Mouse (Mus musculus) kidney, embryonic 14.5 days (tissue): Measurements from ENCODE around the gene Rpl22. TPM values are rescaled to one million over a fixed set of nuclear protein-coding genes. Genes with fewer than 3 reads are reported as not detected.
A peak's percentile ranks its signal among the peaks of the same experiment; 100 is the strongest.

ENCODE experiments used
- ATAC-seq: fragments of 200-750 bp; cut with Nextera tagmentation; 2 replicates; pipeline ENCODE4 v1.8.0; 2017; ENCODE audit warnings: moderate number of reproducible peaks, mild to moderate bottlenecking, moderate TSS enrichment, moderate library complexity; ENCODE audit not compliant: low FRiP score, low TSS enrichment
- H3K27ac ChIP-seq: fragments of 300-500 bp; sonication (generic); 2 replicates; pipeline ENCODE4 v1.5.1; 2014; ENCODE audit warnings: low read depth, mild to moderate bottlenecking, low read length, moderate library complexity, mixed read lengths
- H3K27me3 ChIP-seq: fragments of 300-500 bp; sonication (generic); 2 replicates; pipeline ENCODE4 v1.6.1; 2014; ENCODE audit warnings: mild to moderate bottlenecking, low read length; ENCODE audit not compliant: control insufficient read depth, insufficient read depth
- H3K36me3 ChIP-seq: fragments of 300-500 bp; sonication (generic); 2 replicates; pipeline ENCODE4 v1.6.1; 2014; ENCODE audit warnings: low read length, mixed read lengths; ENCODE audit not compliant: control insufficient read depth, insufficient read depth
- H3K4me1 ChIP-seq: fragments of 300-500 bp; sonication (generic); 2 replicates; pipeline ENCODE4 v1.6.1; 2014; ENCODE audit warnings: low read length, mixed read lengths; ENCODE audit not compliant: control insufficient read depth, insufficient read depth
- H3K4me2 ChIP-seq: fragments of 300-500 bp; sonication (generic); replicated peaks from 2 replicates; pipeline ENCODE4 v1.6.1; 2014; ENCODE audit warnings: low read depth, mild to moderate bottlenecking, low read length
- H3K4me3 ChIP-seq: fragments of 300-500 bp; sonication (generic); 2 replicates; pipeline ENCODE4 v1.5.1; 2014; ENCODE audit warnings: mild to moderate bottlenecking, low read length
- H3K9ac ChIP-seq: fragments of 300-500 bp; sonication (generic); 2 replicates; pipeline ENCODE4 v1.6.1; 2014; ENCODE audit warnings: low read depth, mild to moderate bottlenecking, low read length, moderate library complexity
- H3K9me3 ChIP-seq: fragments of 300-500 bp; sonication (generic); 2 replicates; pipeline ENCODE4 v1.6.1; 2016; ENCODE audit warnings: low read length; ENCODE audit not compliant: control insufficient read depth
- WGBS: fragments of 180-500 bp; shearing (Covaris S2); extraction: QIAGEN DNeasy Blood & Tissue Kit; methylation state at CpG from one replicate; pipeline ENCODE4 v1.1.7; 2014; 5-methylcytosine and 5-hydroxymethylcytosine counted together
- polyA plus RNA-seq: library from polyadenylated mRNA; unstranded; fragments of >200 nt; fragmentation: Nextera tagmentation; extraction: Ambion mirVana; gene quantifications from 2 replicates; pipeline ENCODE4 v1.2.1, GENCODE M21; 2014

Rpl22 gene
- polyA plus RNA-seq, 1 experiment from 2014 or later: 475 TPM

DNA sequence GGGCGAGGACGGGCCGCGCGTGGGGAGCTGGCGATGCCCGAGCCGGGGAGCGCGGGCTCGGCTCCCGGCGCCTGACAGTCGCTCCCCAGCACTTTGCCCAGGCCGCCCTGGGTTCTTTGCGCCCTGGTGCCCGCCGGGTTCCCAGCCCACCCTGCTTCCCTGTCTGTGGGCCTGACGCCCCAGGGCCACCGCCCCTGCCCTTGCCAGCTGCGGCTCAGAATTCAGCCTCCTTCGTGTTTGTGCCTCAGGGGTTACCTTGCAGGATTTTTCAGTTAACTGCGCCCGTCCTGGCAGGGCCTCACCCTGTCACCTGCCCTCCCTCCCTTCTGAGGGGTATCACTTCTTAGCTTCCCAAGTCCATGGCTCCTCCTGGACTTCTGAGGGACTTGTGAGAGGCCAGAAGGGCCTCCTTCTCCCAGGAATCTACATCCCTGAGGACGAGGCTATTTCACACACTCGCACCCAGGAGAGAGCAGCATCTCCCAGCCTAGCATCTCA is 13.8 kb downstream of the Rpl22 start:
- ATAC-seq: no peak; the same call in 1 of the 2 replicates
- under 1% methylated on average over 11 of the region's 26 CpGs for WGBS
- peaks cover 7% of the 10 kb centered on the region for H3K36me3 ChIP-seq
- peaks cover 14% of the 10 kb centered on the region; the same call in 1 of the 2 replicates for H3K4me1 ChIP-seq
- H3K4me3 ChIP-seq: peak overlapping the region; percentile 41
- H3K27me3 ChIP-seq: peaks cover 39% of the 10 kb centered on the region
- peak overlapping the region; percentile 52 for H3K9ac ChIP-seq
- H3K9me3 ChIP-seq: no peaks in the 10 kb centered on the region
- H3K27ac ChIP-seq: no peak overlapping the region
- peak overlapping the region; percentile 96 for H3K4me2 ChIP-seq

DNA sequence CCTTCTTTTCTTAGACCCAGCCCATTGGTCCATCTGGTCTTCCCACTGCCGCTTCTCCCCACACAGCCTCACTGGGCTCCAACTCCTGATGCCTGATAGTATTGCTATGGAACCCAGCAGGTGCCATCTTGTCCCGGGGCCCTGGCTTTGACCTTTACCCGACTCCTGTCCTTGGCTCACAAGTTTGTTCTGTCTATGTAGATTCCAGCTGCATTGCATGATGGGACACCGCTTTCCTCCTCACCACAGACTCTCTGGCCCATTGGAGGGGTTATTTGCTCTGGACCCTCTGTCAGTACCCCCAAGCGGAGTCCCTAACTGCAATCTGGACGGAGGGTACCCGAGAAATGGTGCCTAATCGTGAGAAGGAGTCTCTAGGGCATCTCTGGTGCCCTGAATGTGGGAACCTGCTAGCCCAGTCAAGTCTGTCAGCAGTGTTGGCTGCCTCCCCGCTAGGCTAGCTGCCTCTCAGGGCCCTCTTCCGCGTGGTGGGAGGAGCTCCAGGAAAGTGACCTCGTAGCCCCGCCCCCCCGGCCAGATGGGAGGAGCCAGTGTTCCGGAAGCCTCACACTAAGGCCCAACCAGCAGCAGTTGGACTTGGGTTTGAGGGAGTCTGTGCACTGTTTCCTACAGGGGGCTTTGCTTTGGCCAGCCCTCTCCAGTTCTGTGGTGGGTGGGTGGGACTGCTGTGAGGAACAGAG is 15.2 kb downstream of the Rpl22 start:
- no peak overlapping the region for H3K4me3 ChIP-seq
- WGBS: 37% methylated on average over 15 of the region's 15 CpGs
- peaks cover 43% of the 10 kb centered on the region for H3K27me3 ChIP-seq
- no peaks in the 10 kb centered on the region for H3K9me3 ChIP-seq
- H3K4me2 ChIP-seq: no peak overlapping the region
- H3K27ac ChIP-seq: no peak overlapping the region
- H3K36me3 ChIP-seq: no peaks in the 10 kb centered on the region
- peaks cover 14% of the 10 kb centered on the region; the same call in 1 of the 2 replicates for H3K4me1 ChIP-seq
- ATAC-seq: 0 out of 2 replicates have a peak, but pooled peaks have one; percentile 7
- no peak overlapping the region for H3K9ac ChIP-seq

DNA sequence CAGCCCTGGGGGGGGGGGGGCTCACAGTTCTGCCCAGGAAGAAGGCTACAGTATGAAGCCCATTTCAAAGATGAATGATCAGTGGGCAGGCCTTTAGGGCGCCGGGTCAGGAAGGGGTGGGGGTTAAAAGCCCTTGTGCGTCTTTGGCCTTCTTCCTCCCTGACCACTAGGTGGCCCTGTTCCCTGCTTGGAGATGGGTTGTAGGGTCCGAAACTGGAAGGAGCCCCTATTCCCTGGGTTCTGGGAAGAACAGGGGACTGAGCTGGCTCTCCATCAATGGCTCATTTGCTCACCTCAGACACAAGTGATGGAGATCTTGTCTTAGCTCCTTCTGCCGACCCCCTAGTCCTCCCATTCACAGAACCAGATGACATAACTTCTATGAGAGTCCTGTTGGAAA is 17.8 kb downstream of the Rpl22 start:
- WGBS: 11% methylated on average over 5 of the region's 5 CpGs
- Histone ChIP-seq H3K36me3 (no peaks in the 10 kb centered on the region), H3K9ac (no peak overlapping the region), H3K4me3 (no peak overlapping the region), H3K9me3 (no peaks in the 10 kb centered on the region), H3K4me2 (no peak overlapping the region), H3K4me1 (peaks cover 13% of the 10 kb centered on the region; the same call in 1 of the 2 replicates), H3K27ac (no peak overlapping the region), H3K27me3 (peaks cover 30% of the 10 kb centered on the region)
- no peak for ATAC-seq

DNA sequence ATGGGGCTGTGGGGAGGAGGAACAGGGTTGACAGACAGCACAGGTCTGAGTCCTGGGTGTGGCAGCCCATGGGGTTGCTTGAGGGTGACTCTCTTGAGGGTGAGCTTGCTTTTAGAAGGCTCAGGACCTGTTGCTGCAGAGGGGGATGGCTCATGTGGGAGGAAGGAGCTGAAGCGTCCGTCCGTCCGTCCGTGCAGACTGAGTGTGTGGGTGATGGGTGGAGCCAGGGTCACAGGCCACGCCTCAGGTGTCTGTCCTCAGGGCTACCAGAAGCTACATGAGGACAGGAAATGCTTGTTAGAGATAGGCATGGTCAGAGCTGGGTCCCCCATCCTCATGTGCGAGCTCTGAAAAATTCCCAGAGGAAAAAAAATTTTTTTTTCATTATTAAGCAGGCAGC is 19.1 kb downstream of the Rpl22 start:
- H3K36me3 ChIP-seq: no peaks in the 10 kb centered on the region
- H3K4me2 ChIP-seq: no peak overlapping the region
- WGBS: 49% methylated on average over 7 of the region's 7 CpGs
- peaks cover 25% of the 10 kb centered on the region for H3K27me3 ChIP-seq
- peaks cover under 1% of the 10 kb centered on the region; the same call in 1 of the 2 replicates for H3K4me1 ChIP-seq
- no peak for ATAC-seq
- no peak overlapping the region for H3K4me3 ChIP-seq
- H3K9me3 ChIP-seq: no peaks in the 10 kb centered on the region
- H3K27ac ChIP-seq: no peak overlapping the region
- H3K9ac ChIP-seq: no peak overlapping the region

DNA sequence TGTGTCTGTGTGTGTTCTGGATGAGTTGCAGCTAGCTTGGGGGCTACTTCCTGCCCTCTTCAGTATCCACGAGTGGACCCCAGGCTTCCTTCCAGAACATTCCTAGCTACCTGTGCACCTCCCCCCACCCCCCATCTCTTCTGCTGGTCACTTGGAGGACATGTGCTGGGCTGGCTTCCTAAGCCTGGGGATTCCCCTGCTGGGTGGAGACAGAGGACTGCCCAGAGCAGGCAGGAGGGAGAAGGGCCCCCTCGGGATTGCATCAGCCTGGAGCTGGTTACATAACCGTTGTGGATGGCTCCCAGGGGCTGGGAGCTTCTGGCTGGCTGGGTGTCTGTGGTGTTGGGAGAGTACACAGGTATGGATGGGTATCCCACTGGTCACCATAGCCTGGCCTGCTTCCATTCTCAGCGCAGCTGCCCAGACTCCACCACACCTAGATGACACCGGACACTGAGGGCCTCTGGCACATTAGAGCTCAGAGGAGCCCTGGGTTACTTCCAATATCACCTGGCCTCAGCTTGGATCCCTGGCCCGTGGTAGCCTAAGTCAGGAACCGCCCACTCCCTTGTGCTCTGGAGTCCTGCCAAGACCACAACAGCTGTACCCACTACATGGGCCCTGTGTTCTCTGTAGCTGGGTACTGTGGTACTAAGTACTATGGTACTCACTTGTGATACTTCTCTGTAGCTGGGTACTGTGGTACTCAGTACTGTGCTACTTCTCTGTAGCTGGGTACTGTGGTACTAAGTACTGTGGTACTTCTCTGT is 19.8 kb downstream of the Rpl22 start:
- H3K36me3 ChIP-seq: no peaks in the 10 kb centered on the region
- H3K9ac ChIP-seq: no peak overlapping the region
- no peak overlapping the region for H3K4me3 ChIP-seq
- H3K9me3 ChIP-seq: no peaks in the 10 kb centered on the region
- ATAC-seq: no peak
- WGBS: 49% methylated on average over 7 of the region's 7 CpGs
- H3K27me3 ChIP-seq: peaks cover 23% of the 10 kb centered on the region
- no peak overlapping the region for H3K27ac ChIP-seq
- no peak overlapping the region for H3K4me2 ChIP-seq
- H3K4me1 ChIP-seq: peaks cover 4% of the 10 kb centered on the region; the same call in 1 of the 2 replicates

DNA sequence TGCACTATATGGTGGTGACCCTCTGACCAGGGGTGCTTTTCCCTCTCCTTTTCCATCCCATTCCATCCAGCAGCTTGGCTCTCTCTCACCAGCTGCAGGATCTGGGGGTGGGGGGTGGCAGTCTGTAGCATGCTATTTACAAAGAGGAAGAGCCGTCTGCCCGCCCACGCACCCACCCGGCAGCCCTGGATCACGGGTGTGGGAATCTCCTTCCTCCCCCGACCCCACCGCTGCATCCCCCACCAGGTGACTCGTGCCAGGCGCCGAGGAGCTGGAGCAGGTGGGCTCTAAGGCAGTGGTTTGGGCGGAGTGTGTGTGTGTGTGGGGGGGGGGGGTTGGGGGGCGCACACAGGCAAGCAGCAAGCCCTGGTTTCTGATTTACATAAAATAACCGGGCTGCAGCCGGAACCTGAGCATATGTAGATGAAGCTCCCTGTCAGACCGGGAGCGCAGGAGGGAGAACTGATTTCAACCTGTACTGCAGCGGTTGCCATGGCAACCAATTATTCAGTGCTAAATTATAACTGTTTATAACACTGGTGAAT is 24.4 kb downstream of the Rpl22 start:
- peaks cover 4% of the 10 kb centered on the region; the same call in 1 of the 2 replicates for H3K4me1 ChIP-seq
- no peak overlapping the region for H3K4me2 ChIP-seq
- peaks cover 18% of the 10 kb centered on the region for H3K27me3 ChIP-seq
- H3K27ac ChIP-seq: no peak overlapping the region
- H3K9ac ChIP-seq: no peak overlapping the region
- H3K36me3 ChIP-seq: no peaks in the 10 kb centered on the region
- no peak for ATAC-seq
- H3K9me3 ChIP-seq: no peaks in the 10 kb centered on the region
- 5% methylated on average over 17 of the region's 17 CpGs for WGBS
- H3K4me3 ChIP-seq: no peak overlapping the region

DNA sequence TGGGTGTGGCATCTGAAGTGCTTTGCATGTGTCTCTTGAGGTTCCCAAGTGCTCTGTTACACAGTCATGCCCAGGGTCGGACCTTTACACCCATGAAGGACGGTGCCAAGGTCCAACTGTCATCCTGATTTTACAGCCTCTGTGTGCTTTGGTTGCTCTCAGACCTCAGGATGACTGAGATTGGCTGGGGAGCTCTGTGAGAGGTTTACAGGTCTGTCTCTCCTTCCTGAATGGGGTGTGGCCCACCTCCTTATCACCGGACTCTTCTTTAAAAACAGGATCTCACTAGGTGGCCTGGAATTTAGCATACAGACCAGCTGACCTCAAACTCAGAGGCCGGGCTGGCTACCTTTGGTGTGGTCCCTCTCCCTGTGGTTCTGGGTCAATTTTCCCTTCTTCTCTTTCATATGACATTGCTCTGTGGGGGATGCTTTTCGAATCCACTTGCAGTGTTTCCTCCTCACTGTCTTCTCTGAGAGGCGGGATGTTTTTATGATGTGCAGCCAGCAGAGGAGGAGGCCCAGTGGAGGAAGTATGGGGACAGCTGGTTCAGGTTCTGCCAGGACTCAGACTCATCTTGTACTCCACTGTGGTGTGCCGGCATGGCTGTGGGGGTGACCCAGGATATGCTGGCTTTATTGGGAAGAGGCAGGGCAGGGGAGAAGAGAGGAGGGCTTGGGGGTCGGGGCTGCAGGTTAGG is 25.3 kb downstream of the Rpl22 start:
- ATAC-seq: no peak
- WGBS: 27% methylated on average over 8 of the region's 8 CpGs
- Histone ChIP-seq H3K4me1 (peaks cover 4% of the 10 kb centered on the region; the same call in 1 of the 2 replicates), H3K4me2 (no peak overlapping the region), H3K27ac (no peak overlapping the region), H3K9me3 (no peaks in the 10 kb centered on the region), H3K36me3 (no peaks in the 10 kb centered on the region), H3K4me3 (no peak overlapping the region), H3K27me3 (peaks cover 18% of the 10 kb centered on the region), H3K9ac (no peak overlapping the region)

DNA sequence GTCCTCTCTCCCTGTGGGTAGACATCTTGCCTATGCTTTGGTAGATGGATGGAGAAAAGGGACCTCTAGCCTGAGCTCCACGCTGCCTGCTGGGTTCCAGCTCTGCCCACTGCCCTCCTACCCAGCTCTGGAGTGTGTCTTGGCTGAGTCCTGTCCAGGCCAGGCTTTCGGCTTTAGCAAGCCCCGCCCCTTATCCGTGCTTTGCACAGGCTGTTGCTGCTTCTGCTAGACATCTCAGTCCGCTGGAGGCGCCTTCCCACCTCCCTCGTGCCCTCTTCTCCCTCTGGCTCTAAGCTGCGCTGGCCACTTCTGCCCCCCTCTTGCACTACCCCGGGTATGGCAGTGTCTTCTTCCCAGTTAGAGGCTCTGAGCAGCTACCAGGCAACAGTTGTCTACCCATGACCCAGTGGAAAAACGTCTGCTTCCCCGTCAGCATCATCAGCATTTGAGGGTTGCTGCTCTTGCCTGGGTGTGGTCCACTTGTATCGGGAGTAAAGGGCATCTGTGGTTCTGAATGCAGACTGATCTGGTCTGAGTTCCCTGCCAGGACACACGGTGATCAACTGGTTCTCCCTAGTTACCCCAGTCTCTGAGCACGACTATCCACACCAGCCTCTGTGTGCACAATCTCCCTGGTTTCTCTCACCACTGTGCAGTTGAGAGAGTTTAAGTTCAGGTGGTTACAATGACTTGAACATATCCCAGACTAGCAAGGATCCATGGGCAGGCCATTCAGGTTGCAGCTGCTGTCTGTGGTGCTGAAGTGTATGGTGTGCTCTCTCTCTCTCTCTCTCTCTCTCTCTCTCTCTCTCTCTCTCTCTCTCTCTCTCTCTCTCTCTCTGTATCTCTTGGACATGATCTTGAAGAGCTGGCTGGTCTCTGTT is 26.1 kb downstream of the Rpl22 start:
- no peak overlapping the region for H3K9ac ChIP-seq
- no peaks in the 10 kb centered on the region for H3K9me3 ChIP-seq
- 15% methylated on average over 14 of the region's 14 CpGs for WGBS
- H3K4me3 ChIP-seq: no peak overlapping the region
- H3K36me3 ChIP-seq: no peaks in the 10 kb centered on the region
- no peak overlapping the region for H3K4me2 ChIP-seq
- ATAC-seq: no peak
- no peak overlapping the region for H3K27ac ChIP-seq
- H3K4me1 ChIP-seq: peaks cover 4% of the 10 kb centered on the region; the same call in 1 of the 2 replicates
- peaks cover 18% of the 10 kb centered on the region for H3K27me3 ChIP-seq
